Mouse (Mus musculus) cerebellum, postnatal 10 days (tissue): ENCODE measurements around the gene Thbs1.

Experiments used
- DNase-seq, 2 experiments: peaks; one replicate each; pipeline ENCODE4 v3.0.0; 2021; ENCODE audit warnings: mixed read lengths in 2 of 2

The Thbs1 gene

GRCm38 (mm10) chr2:118149855-118150563 is 38.3 kb downstream of the Thbs1 start:
- peak; percentile 97 for DNase-seq

GRCm38 (mm10) chr2:118158095-118158494 is 46.4 kb downstream of the Thbs1 start:
- DNase-seq, result no peak

GRCm38 (mm10) chr2:118159126-118159525 is 47.5 kb downstream of the Thbs1 start:
- DNase-seq, result no peak

GRCm38 (mm10) chr2:118160547-118160946 is 48.9 kb downstream of the Thbs1 start:
- no peak for DNase-seq

- no peak for DNase-seq
These were observed 49.3 kb downstream of the Thbs1 start for GRCm38 (mm10) chr2:118160991-118161390.

GRCm38 (mm10) chr2:118162486-118162885 is 50.8 kb downstream of the Thbs1 start:
- DNase-seq, result no peak

GRCm38 (mm10) chr2:118164137-118164536 is 52.5 kb downstream of the Thbs1 start:
- DNase-seq, result no peak

- no peak for DNase-seq
These were observed 54.0 kb downstream of the Thbs1 start for GRCm38 (mm10) chr2:118165691-118166090.

GRCm38 (mm10) chr2:118167731-118168130 is 56.1 kb downstream of the Thbs1 start:
- DNase-seq, result peak; percentile 35 to 45

GRCm38 (mm10) chr2:118168225-118168624 is 56.5 kb downstream of the Thbs1 start:
- DNase-seq, result no peak

GRCm38 (mm10) chr2:118174558-118175383 is 63.1 kb downstream of the Thbs1 start:
- no peak for DNase-seq
